Mouse (Mus musculus) embryonic fibroblast, embryonic 13.5 days (primary cell): ENCODE results near the gene Slf2. TPM values are rescaled to one million over a fixed set of nuclear protein-coding genes. Genes with fewer than 3 reads are reported as not detected.

Source experiments
- H3K27ac ChIP-seq: 2 replicates; pipeline ENCODE4 v1.5.1; 2012; ENCODE audit warnings: low read length, control low read depth, inconsistent platforms; ENCODE audit not compliant: insufficient read depth
- H3K4me1 ChIP-seq: 2 replicates; pipeline ENCODE4 v1.6.1; 2011; ENCODE audit warnings: low read length; ENCODE audit not compliant: control insufficient read depth, insufficient read depth
- H3K4me3 ChIP-seq: 2 replicates; pipeline ENCODE4 v1.5.1; 2011; ENCODE audit warnings: mild to moderate bottlenecking, control low read depth, low read length; ENCODE audit not compliant: insufficient read depth
- CTCF ChIP-seq: IDR thresholded peaks from 2 replicates; pipeline ENCODE4 v1.5.1; 2011; ENCODE audit warnings: mild to moderate bottlenecking, control low read depth, low read length, moderate library complexity, borderline replicate concordance; ENCODE audit not compliant: insufficient read depth
- POLR2A ChIP-seq: IDR thresholded peaks from 2 replicates; pipeline ENCODE4 v1.6.1; 2011; ENCODE audit warnings: low read depth, mild to moderate bottlenecking, control low read depth, low read length, moderate library complexity
- polyA plus RNA-seq: library from polyadenylated mRNA; stranded (reverse); fragments of >200 nt; gene quantifications from 2 replicates; pipeline ENCODE4 v1.2.4, GENCODE M21; 2011; ENCODE audit warnings: low read depth; ENCODE audit not compliant: missing spikeins, insufficient read length

Gene Slf2
- polyA plus RNA-seq, 1 experiment, result 28.0 TPM

- TF ChIP-seq CTCF (no peak), POLR2A (peak; percentile 32; the same call in 1 of the 2 replicates)
- no peak within 1 kb of the TSS for H3K27ac ChIP-seq
- peak within 1 kb of the TSS; percentile 54 for H3K4me3 ChIP-seq
- H3K4me1 ChIP-seq, result 0 out of 2 replicates have a peak, but pooled peaks cover 4% of the 10 kb centered on the region
Measured at GRCm38 (mm10) chr19:44988831-44989566, 58.0 kb downstream of the Slf2 start, which contains the start of gene Sema4g. TSS of gene Sema4g (plus strand) at chr19:44989101.

- Histone ChIP-seq H3K4me1 (0 out of 2 replicates have a peak, but pooled peaks cover 4% of the 10 kb centered on the region), H3K4me3 (peak overlapping the region; percentile 54), H3K27ac (no peak overlapping the region)
- TF ChIP-seq CTCF (no peak), POLR2A (no peak)
Measured at GRCm38 (mm10) chr19:44989567-44990495, 58.9 kb downstream of the Slf2 start.

- no peak overlapping the region for H3K4me3 ChIP-seq
- no peak overlapping the region for H3K27ac ChIP-seq
- H3K4me1 ChIP-seq, result 0 out of 2 replicates have a peak, but pooled peaks cover 4% of the 10 kb centered on the region
- TF ChIP-seq CTCF (no peak), POLR2A (no peak)
Measured at GRCm38 (mm10) chr19:44991031-44991430, 60.1 kb downstream of the Slf2 start.

DNA sequence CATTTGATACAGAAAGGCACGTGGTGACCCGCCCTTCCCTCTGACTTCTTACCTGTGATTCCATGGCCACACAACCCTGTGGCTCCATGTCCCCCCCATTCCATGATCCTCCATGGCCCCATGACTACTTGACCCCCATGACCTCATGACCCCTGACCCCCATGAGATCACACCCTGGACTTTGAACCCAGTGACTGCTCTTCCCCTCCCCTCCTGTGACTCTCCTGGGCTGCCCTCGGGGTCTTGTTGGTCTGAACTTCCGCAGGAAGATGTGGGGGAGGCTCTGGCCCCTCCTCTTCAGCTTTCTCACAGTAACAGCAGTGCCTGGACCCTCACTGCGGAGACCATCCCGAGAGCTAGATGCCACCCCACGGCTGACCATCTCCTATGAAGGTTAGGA is 61.3 kb downstream of the Slf2 start:
- Histone ChIP-seq H3K27ac (no peak overlapping the region), H3K4me1 (0 out of 2 replicates have a peak, but pooled peaks cover 4% of the 10 kb centered on the region), H3K4me3 (no peak overlapping the region)
- TF ChIP-seq CTCF, result no peak
- no peak for TF ChIP-seq POLR2A

GRCm38 (mm10) chr19:44992712-44993111 is 61.8 kb downstream of the Slf2 start:
- TF ChIP-seq POLR2A, result no peak
- no peak for TF ChIP-seq CTCF
- H3K4me1 ChIP-seq, result 0 out of 2 replicates have a peak, but pooled peaks cover 4% of the 10 kb centered on the region
- no peak overlapping the region for H3K27ac ChIP-seq
- no peak overlapping the region for H3K4me3 ChIP-seq

- Histone ChIP-seq H3K4me1 (no peaks in the 10 kb centered on the region), H3K4me3 (no peak overlapping the region), H3K27ac (no peak overlapping the region)
- TF ChIP-seq POLR2A (no peak), CTCF (no peak)
Measured at GRCm38 (mm10) chr19:44997786-44998185, 66.8 kb downstream of the Slf2 start.

- no peaks in the 10 kb centered on the region for H3K4me1 ChIP-seq
- TF ChIP-seq CTCF (no peak), POLR2A (no peak)
- no peak overlapping the region for H3K27ac ChIP-seq
- H3K4me3 ChIP-seq, result no peak overlapping the region
Measured at GRCm38 (mm10) chr19:44999647-45000046, 68.7 kb downstream of the Slf2 start.

- no peak overlapping the region for H3K4me3 ChIP-seq
- TF ChIP-seq CTCF (no peak), POLR2A (no peak)
- H3K4me1 ChIP-seq, result peaks cover 3% of the 10 kb centered on the region
- no peak overlapping the region for H3K27ac ChIP-seq
Measured at GRCm38 (mm10) chr19:45002301-45002700, 71.3 kb downstream of the Slf2 start.

- TF ChIP-seq POLR2A (0 out of 2 replicates have a peak, but pooled peaks have one; percentile 1), CTCF (no peak)
Measured at GRCm38 (mm10) chr19:45003740-45004516, 73.0 kb downstream of the Slf2 start.

More at GRCm38 (mm10) chr19:45003740-45004516, 73.0 kb downstream of the Slf2 start:
- Histone ChIP-seq H3K27ac (no peak overlapping the region), H3K4me1 (peaks cover 8% of the 10 kb centered on the region), H3K4me3 (no peak overlapping the region)
